Mouse (Mus musculus) adrenal gland, postnatal 0 days (tissue): ENCODE results near the gene Uqcr10. TPM values are rescaled to one million over a fixed set of nuclear protein-coding genes. Genes with fewer than 3 reads are reported as not detected.

Experiments
- polyA plus RNA-seq: library from polyadenylated mRNA; unstranded; fragments of >200 nt; fragmentation: Nextera tagmentation; extraction: Ambion mirVana; gene quantifications from 2 replicates; pipeline ENCODE4 v1.2.1, GENCODE M21; 2015

Uqcr10 gene
- polyA plus RNA-seq: 1,531 and 1,840 TPM in 2 replicates

GRCm38 (mm10) chr11:4704072-4704964 is at the start of gene Uqcr10, which contains the start of gene Zmat5:
Gene Uqcr10 (minus strand): TSS chr11:4704342.
Gene Zmat5 (plus strand): TSS chr11:4704678.

GRCm38 (mm10) chr11:4746733-4747132 is 42.6 kb upstream of the Uqcr10 start, which contains the start of gene Cabp7:
Gene Cabp7 (minus strand): TSS chr11:4746778.

Other genes starting within 250 kb of the Uqcr10 start
- gene Mtmr3, start 109.5 kb downstream of the Uqcr10 start, polyA plus RNA-seq: 16.5 and 21.0 TPM in 2 replicates
- not detected in 2 replicates for gene Gm11032, start 84.3 kb downstream of the Uqcr10 start, polyA plus RNA-seq
- 16.7 and 25.0 TPM in 2 replicates for gene Ascc2, start 66.6 kb downstream of the Uqcr10 start, polyA plus RNA-seq
- 85.8 and 89.4 TPM in 2 replicates for gene Zmat5, start 336 bp upstream of the Uqcr10 start, polyA plus RNA-seq
- 0.24 and 0.32 TPM in 2 replicates for gene Cabp7, start 42.4 kb upstream of the Uqcr10 start, polyA plus RNA-seq
- 25.1 and 28.5 TPM in 2 replicates for gene Nf2, start 145.2 kb upstream of the Uqcr10 start, polyA plus RNA-seq
- gene Nipsnap1, start 169.6 kb upstream of the Uqcr10 start, polyA plus RNA-seq: 36.6 and 43.3 TPM in 2 replicates
- 15.3 and 19.4 TPM in 2 replicates for gene Thoc5, start 191.0 kb upstream of the Uqcr10 start, polyA plus RNA-seq
- 1.9 and 3.8 TPM in 2 replicates for gene Nefh, start 243.7 kb upstream of the Uqcr10 start, polyA plus RNA-seq